Mouse (Mus musculus): ENCODE measurements around the gene 4930426L09Rik. TPM values are rescaled to one million over a fixed set of nuclear protein-coding genes. Genes with fewer than 3 reads are reported as not detected.

4930426L09Rik gene
- polyA plus RNA-seq (2015; fragmentation: Nextera tagmentation; extraction: Ambion mirVana): 0.50 and 0.76 TPM in 2 replicates

GRCm38 (mm10) chr2:18998054-18998478 lies at the start of gene 4930426L09Rik, which contains the start of gene Pip4k2a:
Gene 4930426L09Rik (plus strand): TSS chr2:18998343.
Gene Pip4k2a (minus strand): TSS chr2:18998126.

Other genes starting within 250 kb of the 4930426L09Rik start
- 5.4 and 6.6 TPM in 2 replicates for gene Pip4k2a, start 217 bp upstream of the 4930426L09Rik start, polyA plus RNA-seq (2015; fragmentation: Nextera tagmentation; extraction: Ambion mirVana)
- not detected in 2 replicates for gene Armc3, start 201.0 kb downstream of the 4930426L09Rik start, polyA plus RNA-seq (2015; fragmentation: Nextera tagmentation; extraction: Ambion mirVana)